Mouse (Mus musculus) E14TG2a.4 (cell line): Measurements from ENCODE around the gene Ptprn2.

ENCODE experiments used
- H3K27me3 ChIP-seq: 2 replicates; pipeline ENCODE4 v1.6.1; 2014; ENCODE audit warnings: low read length, control low read depth; ENCODE audit not compliant: insufficient read depth
- H3K36me3 ChIP-seq: 2 replicates; pipeline ENCODE4 v1.6.1; 2014; ENCODE audit warnings: low read length, control low read depth; ENCODE audit not compliant: insufficient read depth
- H3K4me1 ChIP-seq: replicated peaks from 2 replicates; pipeline ENCODE4 v1.6.1; 2014; ENCODE audit warnings: low read depth, low read length, control low read depth
- H3K4me3 ChIP-seq: replicated peaks from 2 replicates; pipeline ENCODE4 v1.5.1; 2014; ENCODE audit warnings: mild to moderate bottlenecking, low read length
- H3K9me3 ChIP-seq: 2 replicates; pipeline ENCODE4 v1.6.1; 2014; ENCODE audit warnings: low read length, control low read depth
- CTCF ChIP-seq: conservative IDR thresholded peaks from 2 replicates; pipeline ENCODE4 v1.5.1; 2014; ENCODE audit warnings: low read length
- NANOG ChIP-seq: IDR thresholded peaks from 2 replicates; pipeline ENCODE4 v1.6.1; 2014; ENCODE audit warnings: borderline replicate concordance, low read length, mixed read lengths
- POU5F1 ChIP-seq: IDR thresholded peaks from 2 replicates; pipeline ENCODE4 v1.6.1; 2014; ENCODE audit warnings: low read length, borderline replicate concordance

Gene Ptprn2

DNA sequence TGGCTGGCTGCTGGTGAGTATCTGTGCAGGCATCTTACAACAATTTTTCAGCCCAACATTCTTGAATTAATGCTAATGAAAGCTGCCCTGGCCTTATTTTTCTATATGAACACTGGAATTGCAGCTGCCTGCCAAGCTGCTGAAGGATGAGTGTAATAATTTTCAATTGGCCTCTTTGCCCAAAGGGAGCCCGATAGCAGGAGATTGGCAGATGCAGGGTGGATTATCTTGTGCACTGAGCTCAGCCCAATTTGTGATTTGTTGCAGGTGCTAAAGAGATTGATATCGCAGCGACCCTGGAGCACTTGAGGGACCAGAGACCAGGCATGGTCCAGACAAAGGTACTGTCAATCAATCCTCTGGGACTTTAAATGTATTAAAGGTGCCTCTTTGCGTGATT lies 783.8 kb downstream of the Ptprn2 start:
- no peaks in the 10 kb centered on the region for H3K36me3 ChIP-seq
- TF ChIP-seq CTCF (no peak), POU5F1 (no peak), NANOG (no peak)
- H3K4me1 ChIP-seq: peaks cover 6% of the 10 kb centered on the region; the same call in 1 of the 2 replicates
- H3K27me3 ChIP-seq: peaks cover 31% of the 10 kb centered on the region
- H3K9me3 ChIP-seq: peaks cover 14% of the 10 kb centered on the region
- no peak overlapping the region for H3K4me3 ChIP-seq

DNA sequence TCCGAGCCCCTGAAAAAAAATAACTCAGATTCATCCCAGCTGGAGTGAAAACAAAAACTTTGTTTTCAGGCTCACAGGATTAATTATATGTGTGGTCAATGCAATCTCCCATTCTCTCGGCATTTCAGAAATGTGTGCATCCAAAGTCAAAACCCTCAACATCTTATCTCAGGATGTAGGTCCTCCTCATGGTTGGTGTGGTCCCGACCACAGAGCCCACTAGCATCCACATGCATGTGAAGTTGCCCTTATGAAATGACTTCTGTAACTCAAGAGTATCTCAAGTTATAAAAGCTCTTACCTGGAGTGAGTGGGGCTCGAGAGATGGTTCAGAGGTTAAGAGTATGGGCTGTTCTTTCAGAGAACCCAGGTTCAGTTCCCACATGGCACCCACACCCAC lies 784.7 kb downstream of the Ptprn2 start:
- Histone ChIP-seq H3K36me3 (no peaks in the 10 kb centered on the region), H3K4me1 (peaks cover 6% of the 10 kb centered on the region; the same call in 1 of the 2 replicates), H3K9me3 (peaks cover 14% of the 10 kb centered on the region), H3K4me3 (no peak overlapping the region), H3K27me3 (peaks cover 30% of the 10 kb centered on the region)
- TF ChIP-seq CTCF (no peak), NANOG (no peak), POU5F1 (no peak)

DNA sequence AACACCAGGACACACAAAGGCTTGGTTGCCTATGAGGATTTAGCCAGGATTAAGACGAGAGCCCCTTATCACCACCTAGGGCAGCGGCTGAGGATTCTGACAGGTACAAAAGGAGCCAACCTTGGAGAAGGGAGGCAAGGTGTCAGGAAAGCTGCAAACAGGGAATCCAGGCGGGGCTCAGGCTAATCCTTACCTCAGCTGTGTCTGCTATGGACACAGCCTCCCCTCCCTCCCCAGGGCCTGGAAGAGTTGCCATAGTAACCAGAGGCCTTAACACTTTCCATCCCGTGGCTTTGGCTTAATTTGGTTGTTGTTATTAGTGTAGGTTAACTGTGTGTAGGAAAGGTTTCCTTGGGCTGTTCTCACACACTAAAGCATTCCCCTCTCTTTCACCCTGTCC lies 787.6 kb downstream of the Ptprn2 start:
- Histone ChIP-seq H3K9me3 (peaks cover 14% of the 10 kb centered on the region), H3K4me3 (no peak overlapping the region), H3K27me3 (peaks cover 25% of the 10 kb centered on the region), H3K36me3 (no peaks in the 10 kb centered on the region), H3K4me1 (peaks cover 6% of the 10 kb centered on the region; the same call in 1 of the 2 replicates)
- TF ChIP-seq CTCF (no peak), POU5F1 (no peak), NANOG (no peak)

DNA sequence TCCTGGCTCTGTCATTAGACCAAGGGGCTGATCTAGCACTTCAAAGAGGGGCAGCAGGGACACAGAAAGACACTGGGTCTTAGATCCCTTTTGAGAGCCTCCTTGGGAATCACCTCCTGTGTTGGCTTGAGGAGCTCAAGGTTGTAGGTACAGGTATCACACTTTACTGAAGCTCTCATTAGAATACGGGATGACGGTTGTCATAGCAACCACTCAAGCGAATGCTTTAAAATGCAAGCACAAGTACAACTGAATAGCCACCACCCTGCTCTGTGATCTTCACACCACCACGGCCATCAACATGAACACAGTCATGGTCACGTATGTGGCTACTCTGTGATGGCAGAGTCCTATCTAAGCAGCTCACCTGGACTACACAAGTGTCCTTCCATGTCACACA lies 789.1 kb downstream of the Ptprn2 start:
- Histone ChIP-seq H3K4me1 (peaks cover 6% of the 10 kb centered on the region; the same call in 1 of the 2 replicates), H3K36me3 (no peaks in the 10 kb centered on the region), H3K4me3 (no peak overlapping the region), H3K9me3 (peaks cover under 1% of the 10 kb centered on the region), H3K27me3 (peaks cover 25% of the 10 kb centered on the region)
- no peak for TF ChIP-seq NANOG
- TF ChIP-seq POU5F1: no peak
- no peak for TF ChIP-seq CTCF

DNA sequence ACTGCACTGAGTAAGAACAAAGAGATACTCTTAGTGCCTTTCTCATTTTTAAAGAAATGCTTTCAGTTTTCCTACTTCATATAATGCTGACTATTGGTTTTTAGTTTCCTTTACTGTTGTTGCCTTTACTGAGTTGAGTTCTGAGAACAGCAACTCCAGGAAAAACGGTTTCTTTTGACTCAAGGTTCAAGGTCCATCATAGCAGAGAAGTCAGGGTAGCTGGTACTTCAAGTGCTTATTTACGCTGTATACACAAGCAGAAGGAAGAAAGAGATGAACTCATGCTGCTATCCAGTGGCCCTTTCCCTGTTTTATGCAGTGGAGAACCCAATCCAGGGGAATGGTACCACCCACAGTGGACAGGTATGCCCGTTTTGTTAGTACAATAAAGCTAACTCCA lies 795.3 kb downstream of the Ptprn2 start:
- Histone ChIP-seq H3K9me3 (no peaks in the 10 kb centered on the region), H3K4me1 (no peaks in the 10 kb centered on the region), H3K4me3 (no peak overlapping the region), H3K27me3 (peaks cover 9% of the 10 kb centered on the region), H3K36me3 (no peaks in the 10 kb centered on the region)
- no peak for TF ChIP-seq POU5F1
- TF ChIP-seq NANOG: no peak
- TF ChIP-seq CTCF: no peak

- H3K9me3 ChIP-seq: no peaks in the 10 kb centered on the region
- TF ChIP-seq POU5F1 (no peak), NANOG (no peak), CTCF (no peak)
- peaks cover 4% of the 10 kb centered on the region for H3K27me3 ChIP-seq
- no peaks in the 10 kb centered on the region for H3K36me3 ChIP-seq
- no peak overlapping the region for H3K4me3 ChIP-seq
- H3K4me1 ChIP-seq: no peaks in the 10 kb centered on the region
Measured at GRCm38 (mm10) chr12:117282659-117283058, 797.1 kb downstream of the Ptprn2 start.

DNA sequence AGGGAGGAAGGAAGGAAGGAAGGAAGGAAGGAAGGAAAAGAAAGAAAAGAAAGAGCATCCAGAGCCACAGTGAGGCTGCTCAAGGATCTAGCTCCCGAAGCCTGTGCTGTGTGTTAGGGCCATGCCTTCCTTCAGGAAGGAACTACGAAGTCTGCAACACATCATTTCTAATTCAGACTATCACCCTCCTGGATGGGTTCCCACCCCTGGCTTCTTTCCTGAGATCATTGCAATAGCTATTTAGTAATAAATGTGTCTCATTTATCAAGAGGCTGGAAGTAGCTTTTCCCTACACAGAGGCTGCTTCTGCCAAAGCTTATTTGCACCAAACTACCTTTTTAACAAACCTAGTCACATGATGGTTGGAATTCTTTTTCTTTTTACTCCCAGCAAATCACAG lies 801.9 kb downstream of the Ptprn2 start:
- TF ChIP-seq POU5F1: no peak
- Histone ChIP-seq H3K9me3 (peaks cover 5% of the 10 kb centered on the region; the same call in 1 of the 2 replicates), H3K36me3 (no peaks in the 10 kb centered on the region), H3K27me3 (peaks cover 12% of the 10 kb centered on the region), H3K4me1 (no peaks in the 10 kb centered on the region), H3K4me3 (no peak overlapping the region)

DNA sequence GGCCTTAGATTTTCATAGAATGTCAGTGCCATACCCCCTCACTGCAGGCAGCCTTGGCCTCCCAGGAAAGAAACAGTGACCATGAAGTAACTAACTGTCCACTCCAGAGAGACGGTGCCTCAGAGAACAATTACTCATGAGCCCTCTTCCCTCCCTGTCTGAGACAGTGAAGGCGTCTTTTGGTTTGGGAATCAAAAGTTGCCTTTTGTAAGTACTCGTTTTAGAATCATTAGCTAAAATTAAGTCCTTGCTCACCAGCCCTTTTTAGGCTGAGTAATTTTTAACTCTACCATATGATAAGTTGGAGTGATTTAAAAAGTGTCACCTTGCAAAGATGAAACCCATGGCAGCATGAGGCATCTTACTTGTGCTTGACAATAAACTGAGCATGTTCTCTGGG lies 806.4 kb downstream of the Ptprn2 start:
- Histone ChIP-seq H3K36me3 (no peaks in the 10 kb centered on the region), H3K27me3 (peaks cover 10% of the 10 kb centered on the region), H3K4me1 (peaks cover 9% of the 10 kb centered on the region), H3K9me3 (peaks cover 11% of the 10 kb centered on the region), H3K4me3 (no peak overlapping the region)
- TF ChIP-seq CTCF (no peak), NANOG (no peak), POU5F1 (no peak)

GRCm38 (mm10) chr12:117296792-117297191 lies 811.3 kb downstream of the Ptprn2 start:
- Histone ChIP-seq H3K9me3 (peaks cover 9% of the 10 kb centered on the region), H3K36me3 (no peaks in the 10 kb centered on the region), H3K4me1 (peaks cover 13% of the 10 kb centered on the region), H3K27me3 (peaks cover 11% of the 10 kb centered on the region; the same call in 1 of the 2 replicates), H3K4me3 (no peak overlapping the region)
- TF ChIP-seq NANOG: 0 out of 2 replicates have a peak, but pooled peaks have one; percentile 19
- TF ChIP-seq POU5F1: no peak
- 0 out of 2 replicates have a peak, but pooled peaks have one; percentile 10 for TF ChIP-seq CTCF
